Mouse (Mus musculus) kidney, embryonic 14.5 days (tissue): ENCODE measurements at regions not wholly inside any gene's neighbourhood (a gene's known extent, or its start where the extent isn't known, plus 50 kb on each side); places are given as distances from the start of the nearest gene placed in this dataset.

Source experiments
- ATAC-seq: fragments of 200-750 bp; cut with Nextera tagmentation; 2 replicates; pipeline ENCODE4 v1.8.0; 2017; ENCODE audit warnings: moderate number of reproducible peaks, mild to moderate bottlenecking, moderate TSS enrichment, moderate library complexity; ENCODE audit not compliant: low FRiP score, low TSS enrichment
- H3K27ac ChIP-seq: fragments of 300-500 bp; sonication (generic); 2 replicates; pipeline ENCODE4 v1.5.1; 2014; ENCODE audit warnings: low read depth, mild to moderate bottlenecking, low read length, moderate library complexity, mixed read lengths
- H3K27me3 ChIP-seq: fragments of 300-500 bp; sonication (generic); 2 replicates; pipeline ENCODE4 v1.6.1; 2014; ENCODE audit warnings: mild to moderate bottlenecking, low read length; ENCODE audit not compliant: control insufficient read depth, insufficient read depth
- H3K36me3 ChIP-seq: fragments of 300-500 bp; sonication (generic); 2 replicates; pipeline ENCODE4 v1.6.1; 2014; ENCODE audit warnings: low read length, mixed read lengths; ENCODE audit not compliant: control insufficient read depth, insufficient read depth
- H3K4me1 ChIP-seq: fragments of 300-500 bp; sonication (generic); 2 replicates; pipeline ENCODE4 v1.6.1; 2014; ENCODE audit warnings: low read length, mixed read lengths; ENCODE audit not compliant: control insufficient read depth, insufficient read depth
- H3K4me2 ChIP-seq: fragments of 300-500 bp; sonication (generic); replicated peaks from 2 replicates; pipeline ENCODE4 v1.6.1; 2014; ENCODE audit warnings: low read depth, mild to moderate bottlenecking, low read length
- H3K4me3 ChIP-seq: fragments of 300-500 bp; sonication (generic); 2 replicates; pipeline ENCODE4 v1.5.1; 2014; ENCODE audit warnings: mild to moderate bottlenecking, low read length
- H3K9ac ChIP-seq: fragments of 300-500 bp; sonication (generic); 2 replicates; pipeline ENCODE4 v1.6.1; 2014; ENCODE audit warnings: low read depth, mild to moderate bottlenecking, low read length, moderate library complexity
- H3K9me3 ChIP-seq: fragments of 300-500 bp; sonication (generic); 2 replicates; pipeline ENCODE4 v1.6.1; 2016; ENCODE audit warnings: low read length; ENCODE audit not compliant: control insufficient read depth
- WGBS: fragments of 180-500 bp; shearing (Covaris S2); extraction: QIAGEN DNeasy Blood & Tissue Kit; methylation state at CpG from one replicate; pipeline ENCODE4 v1.1.7; 2014; 5-methylcytosine and 5-hydroxymethylcytosine counted together

- 97% methylated on average over 4 of the region's 4 CpGs for WGBS
- H3K4me3 ChIP-seq, result no peak overlapping the region
- H3K36me3 ChIP-seq, result no peaks in the 10 kb centered on the region
- H3K4me1 ChIP-seq, result no peaks in the 10 kb centered on the region
- H3K27ac ChIP-seq, result no peak overlapping the region
- H3K9ac ChIP-seq, result no peak overlapping the region
- H3K27me3 ChIP-seq, result no peaks in the 10 kb centered on the region
- no peak for ATAC-seq
- no peak overlapping the region for H3K4me2 ChIP-seq
- H3K9me3 ChIP-seq, result no peaks in the 10 kb centered on the region
These were observed 78.8 kb upstream of the Herc3 start for GRCm38 (mm10) chr6:58752496-58752895.

DNA sequence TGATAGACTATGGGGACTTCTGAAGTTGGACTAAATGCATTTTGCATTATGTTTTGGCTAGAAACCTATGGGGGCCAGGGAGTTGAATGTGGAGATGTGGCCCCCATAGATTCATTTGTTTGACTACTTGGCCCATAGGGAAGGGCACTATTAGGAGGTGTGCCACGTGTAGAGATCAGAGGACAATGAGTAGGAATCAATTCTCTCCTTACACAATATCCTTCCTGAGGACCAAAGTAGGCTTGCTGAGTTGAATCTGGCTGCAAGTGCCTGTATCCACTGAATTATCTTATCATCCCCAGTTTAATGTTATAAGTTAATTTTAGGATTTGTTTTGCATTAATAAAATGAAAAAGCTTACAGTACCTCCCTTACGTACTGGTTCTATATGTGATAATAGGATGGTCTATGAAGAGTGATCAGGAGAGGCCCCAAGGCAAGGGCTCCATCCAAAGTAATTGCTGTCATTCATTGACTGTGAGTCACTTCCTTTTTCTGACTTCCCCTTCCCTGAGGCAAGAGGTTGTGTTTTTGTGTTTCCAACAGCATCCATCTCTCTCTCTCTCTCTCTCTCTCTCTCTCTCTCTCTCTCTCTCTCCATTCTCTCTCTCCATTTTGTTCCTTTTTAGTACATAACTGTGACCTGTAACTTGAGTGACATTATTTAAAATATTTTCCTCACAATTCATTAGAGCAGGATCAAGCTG lies 74.8 kb upstream of the Herc3 start:
- Histone ChIP-seq H3K9ac (no peak overlapping the region), H3K27ac (no peak overlapping the region), H3K36me3 (no peaks in the 10 kb centered on the region), H3K27me3 (no peaks in the 10 kb centered on the region), H3K9me3 (no peaks in the 10 kb centered on the region), H3K4me1 (no peaks in the 10 kb centered on the region), H3K4me3 (no peak overlapping the region), H3K4me2 (no peak overlapping the region)
- 74% methylated on average over 2 of the region's 2 CpGs for WGBS
- ATAC-seq, result no peak

GRCm38 (mm10) chr6:58757339-58757738 lies 73.9 kb upstream of the Herc3 start:
- ATAC-seq, result no peak
- WGBS, result 91% methylated on average over 4 of the region's 4 CpGs
- Histone ChIP-seq H3K4me1 (no peaks in the 10 kb centered on the region), H3K9ac (no peak overlapping the region), H3K4me3 (no peak overlapping the region), H3K27me3 (no peaks in the 10 kb centered on the region), H3K4me2 (no peak overlapping the region), H3K9me3 (no peaks in the 10 kb centered on the region), H3K36me3 (no peaks in the 10 kb centered on the region), H3K27ac (no peak overlapping the region)

DNA sequence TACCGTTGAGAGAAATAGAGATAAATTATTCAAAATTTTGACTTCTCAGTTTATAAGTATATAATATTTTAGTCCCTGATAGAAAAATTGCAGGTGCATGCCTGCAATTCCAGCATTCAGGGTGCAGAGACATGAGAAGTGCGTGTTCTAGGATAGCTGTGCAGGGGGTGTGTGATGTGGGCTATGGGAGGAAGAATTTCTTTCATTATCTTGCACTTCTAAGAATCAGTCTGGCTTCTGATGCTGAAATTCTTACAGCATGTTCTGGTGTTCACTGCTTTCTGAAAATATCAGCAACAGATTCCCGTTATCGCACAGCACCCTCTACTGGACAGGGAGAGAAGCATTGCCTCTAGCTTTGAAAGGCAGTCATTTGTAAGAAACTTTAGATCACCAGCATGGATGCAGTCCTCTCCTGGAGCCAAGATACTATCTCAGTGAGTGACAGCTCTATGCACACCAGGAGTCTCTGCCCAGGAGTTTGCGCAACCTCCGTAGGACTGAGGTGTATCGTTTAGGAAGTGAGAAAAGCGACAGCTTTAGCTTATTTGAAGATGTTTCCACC lies 60.5 kb upstream of the Herc3 start:
- Histone ChIP-seq H3K9me3 (no peaks in the 10 kb centered on the region), H3K36me3 (no peaks in the 10 kb centered on the region), H3K4me1 (no peaks in the 10 kb centered on the region), H3K4me3 (no peak overlapping the region), H3K9ac (no peak overlapping the region), H3K4me2 (no peak overlapping the region), H3K27me3 (no peaks in the 10 kb centered on the region), H3K27ac (no peak overlapping the region)
- WGBS, result 19% methylated on average over 8 of the region's 8 CpGs
- ATAC-seq, result peak; percentile 62; the same call in 1 of the 2 replicates

DNA sequence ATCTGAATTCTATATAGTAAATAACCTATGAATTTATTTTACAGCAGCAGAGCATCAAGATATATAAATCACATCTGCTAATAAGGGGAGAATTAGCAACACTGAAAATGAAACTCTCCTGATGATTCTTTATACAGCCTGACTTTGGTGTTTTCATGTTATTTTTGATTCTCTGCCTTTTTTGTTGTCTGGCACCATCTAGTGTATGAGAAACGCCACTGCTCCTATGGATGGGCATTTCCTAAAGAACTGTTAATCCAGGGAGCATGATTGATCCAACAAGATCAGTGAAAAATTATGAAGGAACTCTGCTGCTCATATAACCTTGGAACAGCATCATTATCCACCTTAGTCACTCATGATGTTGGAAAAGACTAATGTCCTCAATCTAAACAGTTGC lies 59.3 kb upstream of the Herc3 start:
- 3% methylated on average over 1 of the region's 1 CpGs for WGBS
- 0 out of 2 replicates have a peak, but pooled peaks have one; percentile 9 for ATAC-seq

More for the DNA sequence above, 59.3 kb upstream of the Herc3 start:
- H3K4me2 ChIP-seq, result no peak overlapping the region
- no peaks in the 10 kb centered on the region for H3K36me3 ChIP-seq
- no peaks in the 10 kb centered on the region for H3K27me3 ChIP-seq
- no peak overlapping the region for H3K27ac ChIP-seq
- no peaks in the 10 kb centered on the region for H3K4me1 ChIP-seq
- H3K9ac ChIP-seq, result no peak overlapping the region
- H3K9me3 ChIP-seq, result no peaks in the 10 kb centered on the region
- no peak overlapping the region for H3K4me3 ChIP-seq
